Mouse (Mus musculus) monocyte, adult 5-6 weeks (primary cell): ENCODE results near the gene Gm8994. TPM values are rescaled to one million over a fixed set of nuclear protein-coding genes. Genes with fewer than 3 reads are reported as not detected.
"Not testable (repeated sequence)": the region's sequence is repeated elsewhere in the genome, so short reads cannot be mapped to it uniquely, and the experiment has no call there.

Experiments used
- ATAC-seq: fragments of 153-309, 156-312 bp; replicated peaks from 2 replicates; pipeline ENCODE4 v1.8.0; 2017; ENCODE audit warnings: mild to moderate bottlenecking; ENCODE audit not compliant: low TSS enrichment, insufficient number of reproducible peaks, severe bottlenecking, poor library complexity, low FRiP score
- total RNA-seq: library from RNA; stranded (forward); fragments of 200-1000, 200-491, 200-594 nt; gene quantifications from 3 replicates; pipeline ENCODE4 v1.2.3, GENCODE M21; 2017

The Gm8994 gene
- total RNA-seq: not detected in 3 replicates

- not testable (repeated sequence) for ATAC-seq
Observed at GRCm38 (mm10) chr6:136327239-136327638, at the start of gene Gm8994. Gene Gm8994, plus strand, starts transcription at chr6:136327539.

GRCm38 (mm10) chr6:136277685-136278084 lies 49.7 kb upstream of the Gm8994 start:
- ATAC-seq: no peak

- no peak for ATAC-seq
Observed at GRCm38 (mm10) chr6:136284565-136284964, 42.8 kb upstream of the Gm8994 start.

GRCm38 (mm10) chr6:136286180-136286579 lies 41.2 kb upstream of the Gm8994 start:
- ATAC-seq: no peak

GRCm38 (mm10) chr6:136286589-136286988 lies 40.8 kb upstream of the Gm8994 start:
- no peak for ATAC-seq

- ATAC-seq: no peak
Observed at GRCm38 (mm10) chr6:136291424-136291823, 35.9 kb upstream of the Gm8994 start.

GRCm38 (mm10) chr6:136291951-136292714 lies 35.2 kb upstream of the Gm8994 start:
- no peak for ATAC-seq

GRCm38 (mm10) chr6:136293700-136294099 lies 33.6 kb upstream of the Gm8994 start:
- ATAC-seq: no peak

GRCm38 (mm10) chr6:136295821-136296220 lies 31.5 kb upstream of the Gm8994 start:
- no peak for ATAC-seq

GRCm38 (mm10) chr6:136296251-136296650 lies 31.1 kb upstream of the Gm8994 start:
- ATAC-seq: no peak

- ATAC-seq: no peak
Observed at GRCm38 (mm10) chr6:136303514-136303913, 23.8 kb upstream of the Gm8994 start.

GRCm38 (mm10) chr6:136304369-136304988 lies 22.9 kb upstream of the Gm8994 start:
- no peak for ATAC-seq

- ATAC-seq: no peak
Observed at GRCm38 (mm10) chr6:136309487-136309886, 17.9 kb upstream of the Gm8994 start.

GRCm38 (mm10) chr6:136328416-136328815 lies 1.1 kb downstream of the Gm8994 start:
- not testable (repeated sequence) for ATAC-seq

GRCm38 (mm10) chr6:136340669-136341068 lies 13.3 kb downstream of the Gm8994 start:
- ATAC-seq: no peak

GRCm38 (mm10) chr6:136341093-136341492 lies 13.8 kb downstream of the Gm8994 start:
- ATAC-seq: no peak

GRCm38 (mm10) chr6:136343868-136344267 lies 16.5 kb downstream of the Gm8994 start:
- ATAC-seq: no peak

- ATAC-seq: no peak
Observed at GRCm38 (mm10) chr6:136345034-136345433, 17.7 kb downstream of the Gm8994 start.

GRCm38 (mm10) chr6:136345641-136346040 lies 18.3 kb downstream of the Gm8994 start:
- no peak for ATAC-seq

- no peak for ATAC-seq
Observed at GRCm38 (mm10) chr6:136347053-136347452, 19.7 kb downstream of the Gm8994 start.
